Mouse (Mus musculus) spleen, adult 2 months (tissue): ENCODE results near the gene Naxe. TPM values are rescaled to one million over a fixed set of nuclear protein-coding genes. Genes with fewer than 3 reads are reported as not detected.
A peak's percentile ranks its signal among the peaks of the same experiment; 100 is the strongest.

Experiments
- DNase-seq, 2 experiments: peaks; one replicate each; pipeline versions ENCODE4 v3.0.0 to v3.0.0-alpha.2; 2012 to 2021; ENCODE audit warnings: low spot score in 2 of 2, low read depth in 1 of 2
- H3K27ac ChIP-seq: fragments of 200-500 bp; 2 replicates; pipeline ENCODE4 v1.5.1; 2012; ENCODE audit warnings: low read length, inconsistent platforms; ENCODE audit not compliant: insufficient read depth
- H3K27me3 ChIP-seq: fragments of 200-500 bp; 2 replicates; pipeline ENCODE4 v1.6.1; 2012; ENCODE audit warnings: mild to moderate bottlenecking, moderate library complexity, low read length, inconsistent platforms; ENCODE audit not compliant: control insufficient read depth, insufficient read depth
- H3K36me3 ChIP-seq: fragments of 200-500 bp; 2 replicates; pipeline ENCODE4 v1.6.1; 2012; ENCODE audit warnings: mild to moderate bottlenecking, low read length, inconsistent platforms; ENCODE audit not compliant: control insufficient read depth, insufficient read depth
- H3K4me1 ChIP-seq: fragments of 200-500 bp; 2 replicates; pipeline ENCODE4 v1.6.1; 2011; ENCODE audit warnings: inconsistent platforms; ENCODE audit not compliant: control insufficient read depth, insufficient read depth, insufficient read length
- H3K4me3 ChIP-seq: fragments of 200-500 bp; 2 replicates; pipeline ENCODE4 v1.5.1; 2011; ENCODE audit warnings: mild to moderate bottlenecking, inconsistent platforms; ENCODE audit not compliant: insufficient read depth, insufficient read length; ENCODE audit errors: extremely low read depth
- CTCF ChIP-seq: fragments of 200-500 bp; IDR thresholded peaks from 2 replicates; pipeline ENCODE4 v1.5.1; 2011; ENCODE audit warnings: mild to moderate bottlenecking, inconsistent platforms; ENCODE audit not compliant: insufficient read depth, insufficient read length, insufficient replicate concordance; ENCODE audit errors: extremely low read depth
- POLR2A ChIP-seq: fragments of 200-500 bp; IDR thresholded peaks from 2 replicates; pipeline ENCODE4 v1.6.1; 2011; ENCODE audit warnings: low read depth, low read length, inconsistent platforms
- WGBS: fragments of 180-500 bp; shearing (Covaris S2); methylation state at CpG from one replicate; pipeline ENCODE4 v1.1.7; 2018; 5-methylcytosine and 5-hydroxymethylcytosine counted together
- polyA plus RNA-seq: library from polyadenylated mRNA; depleted of rRNA; stranded (reverse); fragments of >200 nt; gene quantifications from 2 replicates; pipeline ENCODE4 v1.2.3, GENCODE M21; 2012

Naxe gene
- polyA plus RNA-seq, 1 experiment = 30.0 TPM

DNA sequence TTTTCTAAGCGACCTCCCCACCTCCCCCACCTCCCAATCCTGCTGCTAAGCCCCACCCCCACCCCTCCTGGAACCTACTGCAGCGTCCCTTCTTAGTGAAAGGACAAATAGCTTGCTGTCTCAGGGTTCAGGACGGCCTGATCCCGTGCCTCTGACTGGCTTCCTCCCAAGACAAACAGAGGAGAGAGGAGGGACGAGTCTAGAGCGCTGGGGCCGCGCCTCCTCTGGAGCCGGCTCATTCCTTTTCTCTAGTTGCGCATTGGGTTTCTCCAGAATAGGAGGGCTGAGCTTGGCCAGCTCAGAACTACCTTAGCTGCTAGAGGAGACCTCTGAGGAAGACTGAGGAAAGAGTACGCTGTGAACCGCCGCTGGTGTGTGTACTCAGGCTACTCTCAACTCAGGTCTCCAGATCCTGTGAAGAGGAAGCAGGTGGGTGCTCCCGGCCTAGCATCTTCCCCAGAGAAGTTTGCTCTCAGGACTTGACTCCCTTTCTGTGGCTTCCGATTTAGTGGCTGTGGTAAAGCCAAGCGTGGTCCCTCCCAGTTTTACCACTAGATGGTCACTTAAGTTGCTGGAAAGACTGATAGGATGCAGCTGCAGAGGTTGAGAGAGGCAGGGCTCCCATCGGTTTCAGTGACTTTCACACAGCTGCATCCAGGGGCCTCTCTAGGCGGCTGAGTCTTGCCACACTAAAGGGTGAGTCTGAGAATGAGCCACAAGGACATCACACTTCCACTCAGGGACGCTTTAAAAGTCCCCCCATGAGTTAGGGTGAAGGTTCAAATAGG lies 27.5 kb downstream of the Naxe start:
- WGBS = 23% methylated on average over 19 of the region's 19 CpGs
- no peaks in the 10 kb centered on the region for H3K36me3 ChIP-seq
- no peak for DNase-seq
- H3K4me1 ChIP-seq = no peaks in the 10 kb centered on the region
- no peak overlapping the region for H3K4me3 ChIP-seq
- TF ChIP-seq CTCF = no peak
- TF ChIP-seq POLR2A = no peak
- no peak overlapping the region for H3K27ac ChIP-seq
- H3K27me3 ChIP-seq = peaks cover 4% of the 10 kb centered on the region

DNA sequence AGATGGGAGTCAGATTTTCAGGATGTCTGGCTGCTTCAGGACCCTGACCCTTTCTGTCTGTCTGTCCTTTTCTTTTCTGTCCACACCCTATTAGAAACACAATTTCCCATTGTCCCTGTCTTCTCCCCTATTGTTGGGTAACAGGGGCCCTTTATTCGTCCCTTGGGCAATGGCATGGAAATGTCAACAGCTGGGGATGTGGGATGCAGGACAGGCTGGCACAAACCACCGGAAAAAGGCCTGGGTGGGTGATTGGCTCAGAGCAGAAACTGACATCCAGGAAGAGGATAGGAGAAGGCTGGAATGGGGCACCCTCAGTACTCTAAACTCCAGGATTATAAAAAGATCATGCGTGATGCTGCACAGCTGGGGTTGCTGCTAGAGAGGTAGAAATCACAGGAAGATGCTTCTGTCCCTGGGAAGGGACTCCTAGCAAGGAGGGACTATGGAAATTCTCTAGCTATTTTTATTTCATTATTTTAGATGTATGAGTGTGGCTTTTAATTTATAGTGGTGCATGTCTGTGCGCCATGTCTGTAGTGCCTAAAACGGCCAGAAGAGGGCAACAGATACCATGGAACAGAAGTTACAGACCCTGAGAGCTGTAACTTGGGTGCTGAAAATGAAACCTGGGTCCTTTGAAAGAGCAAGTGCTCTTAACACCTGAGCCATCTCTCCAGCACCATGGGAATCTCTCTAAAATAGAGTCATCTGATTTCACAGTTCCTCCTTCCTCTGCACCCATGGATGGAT lies 30.7 kb downstream of the Naxe start, which contains the start of gene Hapln2:
Gene Hapln2 (minus strand): TSS at position 150 of the 753 bp plus-strand sequence.
- Histone ChIP-seq H3K27ac (no peak within 1 kb of the TSS), H3K4me3 (no peak within 1 kb of the TSS), H3K4me1 (peaks cover 12% of the 10 kb centered on the region), H3K36me3 (no peaks in the 10 kb centered on the region), H3K27me3 (peaks cover 24% of the 10 kb centered on the region)
- WGBS = 65% methylated on average over 5 of the region's 5 CpGs
- DNase-seq = no peak
- TF ChIP-seq POLR2A = no peak
- no peak for TF ChIP-seq CTCF

DNA sequence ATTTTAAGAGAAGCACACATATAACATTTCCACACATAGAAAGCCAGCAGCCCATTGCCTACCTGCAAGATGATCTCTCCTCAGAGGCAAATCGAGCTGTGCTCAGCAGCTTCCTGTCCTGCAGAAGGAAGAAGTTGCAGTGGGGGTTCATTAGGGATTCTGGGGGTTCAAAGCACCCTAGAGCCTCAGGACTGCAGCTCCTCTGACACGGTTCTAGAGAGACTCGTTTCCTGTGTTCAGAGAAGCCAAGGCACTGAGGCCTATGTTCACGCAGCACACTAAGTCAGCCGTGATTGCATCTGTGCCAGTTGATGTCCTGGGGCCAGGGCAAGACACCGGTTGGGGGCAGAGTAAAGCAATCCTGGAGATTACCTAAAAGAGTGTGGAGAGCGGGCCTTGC lies 31.5 kb downstream of the Naxe start:
- peaks cover 27% of the 10 kb centered on the region for H3K27me3 ChIP-seq
- 54% methylated on average over 7 of the region's 7 CpGs for WGBS
- DNase-seq = no peak
- no peak for TF ChIP-seq POLR2A
- TF ChIP-seq CTCF = no peak
- no peak overlapping the region for H3K4me3 ChIP-seq
- H3K4me1 ChIP-seq = peaks cover 16% of the 10 kb centered on the region
- no peak overlapping the region for H3K27ac ChIP-seq
- no peaks in the 10 kb centered on the region for H3K36me3 ChIP-seq

DNA sequence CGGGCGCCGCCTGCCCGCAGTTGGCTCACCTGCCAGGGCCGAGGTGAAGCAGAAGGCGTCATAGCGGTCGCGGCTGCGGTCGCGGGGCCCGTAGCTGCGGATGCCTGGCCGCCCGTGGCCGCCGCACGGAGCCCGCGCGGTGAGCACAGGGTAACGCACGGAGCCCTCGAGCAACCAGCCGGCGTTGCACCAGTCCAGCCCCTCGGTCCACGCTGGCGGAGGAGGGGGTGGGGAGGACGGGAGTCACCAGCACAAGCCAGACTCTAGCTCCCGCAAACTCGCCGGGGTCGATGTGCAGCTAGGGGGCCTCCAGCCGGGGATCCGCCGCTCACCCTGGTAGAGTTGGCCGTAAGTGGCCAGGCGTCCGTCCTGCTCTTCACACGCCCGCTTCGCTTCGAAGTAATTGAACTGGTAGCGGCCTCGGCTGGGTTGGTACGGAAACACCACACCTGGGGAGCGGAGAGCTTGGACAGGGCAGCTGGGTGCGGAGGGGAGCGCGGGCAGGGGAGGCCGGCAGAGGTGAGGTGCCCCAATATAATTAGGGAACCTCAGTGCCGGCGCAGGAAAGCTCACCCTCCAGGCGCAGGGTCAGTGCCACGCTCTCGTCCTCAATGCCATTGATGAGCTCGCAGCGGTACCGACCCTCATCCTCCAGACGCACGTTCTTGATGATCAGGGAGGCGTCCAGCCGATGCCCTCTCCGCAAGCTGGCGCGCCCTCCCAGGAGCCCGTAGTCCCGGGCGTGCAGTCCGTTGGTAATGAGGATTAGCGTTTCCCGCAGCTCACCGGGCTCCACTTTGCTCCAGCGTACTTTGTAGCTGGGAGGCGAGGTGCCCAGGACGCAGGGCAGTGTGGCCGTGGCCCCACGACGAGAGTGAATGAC lies 34.9 kb downstream of the Naxe start:
- Histone ChIP-seq H3K27me3 (peaks cover 24% of the 10 kb centered on the region), H3K4me3 (peak overlapping the region; percentile 61), H3K27ac (no peak overlapping the region), H3K36me3 (no peaks in the 10 kb centered on the region), H3K4me1 (peaks cover 16% of the 10 kb centered on the region)
- 3% methylated on average over 81 of the region's 81 CpGs for WGBS
- TF ChIP-seq CTCF (no peak), POLR2A (no peak)
- no peak for DNase-seq

DNA sequence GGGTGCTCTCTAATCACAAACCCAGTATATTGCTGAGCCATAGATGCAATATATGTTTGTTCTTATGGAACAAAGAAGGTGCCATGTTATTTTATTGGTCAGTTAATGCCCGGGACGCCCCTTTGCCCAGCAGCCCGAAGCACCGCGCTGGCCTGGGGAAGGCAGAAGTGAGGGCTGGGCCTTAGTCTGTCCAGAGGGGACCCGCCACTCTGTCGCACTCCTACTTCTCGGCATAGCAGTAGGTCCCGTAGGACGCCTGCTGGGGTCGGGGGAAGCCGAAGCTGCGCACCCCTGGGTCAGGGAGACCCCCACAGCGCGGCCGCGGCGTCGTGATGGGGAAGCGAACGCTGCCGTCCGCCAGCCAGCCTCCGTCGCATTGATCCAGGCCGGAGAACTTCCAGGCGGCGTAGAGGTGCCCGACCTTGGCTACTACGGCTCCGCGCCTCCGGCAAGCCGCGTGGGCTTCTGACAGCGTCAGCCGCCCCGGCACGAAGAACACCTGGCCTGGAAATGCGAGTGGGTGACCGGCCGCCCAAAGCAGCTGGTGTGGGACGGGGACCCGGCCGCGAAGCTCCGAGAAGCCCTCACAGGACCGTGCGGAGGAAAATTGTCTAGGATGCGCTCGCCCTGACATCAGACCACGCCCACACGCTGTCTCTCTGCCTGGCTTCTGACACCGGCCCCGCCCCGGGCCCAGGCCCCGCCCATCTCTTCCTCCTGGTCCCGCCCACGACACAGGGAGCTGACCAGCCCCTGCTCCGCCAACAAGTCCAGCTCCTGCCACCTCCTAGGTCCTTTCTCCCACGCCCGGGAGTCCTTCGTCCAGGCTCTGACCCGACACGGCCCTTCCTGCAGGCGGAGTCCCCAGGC lies 35.7 kb downstream of the Naxe start:
- Histone ChIP-seq H3K4me1 (peaks cover 16% of the 10 kb centered on the region), H3K27me3 (peaks cover 27% of the 10 kb centered on the region), H3K36me3 (no peaks in the 10 kb centered on the region), H3K27ac (no peak overlapping the region), H3K4me3 (peak overlapping the region; percentile 61)
- WGBS = 4% methylated on average over 66 of the region's 66 CpGs
- DNase-seq = peak; percentile 35 to 79
- no peak for TF ChIP-seq CTCF
- TF ChIP-seq POLR2A = no peak
